Mouse (Mus musculus) CH12.LX (cell line): ENCODE results near the gene Gm10964. TPM values are rescaled to one million over a fixed set of nuclear protein-coding genes. Genes with fewer than 3 reads are reported as not detected.

Source experiments
- DNase-seq: peaks from one replicate; pipeline ENCODE4 v3.0.0-alpha.2; 2013; ENCODE audit errors: extremely low read depth
- H3K27ac ChIP-seq: 2 replicates; pipeline ENCODE4 v1.5.1; 2012; ENCODE audit warnings: low read depth, mild to moderate bottlenecking, control low read depth, moderate library complexity; ENCODE audit not compliant: insufficient read depth
- H3K27me3 ChIP-seq: replicated peaks from 2 replicates; pipeline ENCODE3; 2012; ENCODE audit warnings: inconsistent platforms
- H3K36me3 ChIP-seq, 2 experiments: replicated peaks in 1 of 2; 2 replicates each; pipeline versions ENCODE3 to v1.6.1; 2012; ENCODE audit warnings: inconsistent platforms in 1 of 2, low read length in 1 of 2, mild to moderate bottlenecking in 1 of 2, mixed read lengths in 1 of 2, moderate library complexity in 1 of 2; ENCODE audit not compliant: control insufficient read depth in 1 of 2, insufficient read depth in 1 of 2
- H3K4me1 ChIP-seq, 2 experiments: 2 replicates each; pipeline ENCODE4 v1.6.1; 2012; ENCODE audit warnings: inconsistent platforms in 1 of 2, moderate library complexity in 1 of 2; ENCODE audit not compliant: insufficient read depth in 2 of 2, control insufficient read depth in 1 of 2
- H3K4me2 ChIP-seq: 2 replicates; pipeline ENCODE4 v1.6.1; 2012; ENCODE audit warnings: low read depth, mild to moderate bottlenecking, control low read depth; ENCODE audit not compliant: poor library complexity, insufficient read depth, severe bottlenecking
- H3K4me3 ChIP-seq, 3 experiments: fragments of 150-350 bp in 1 of 3; sonication (generic) in 1 of 3; replicated peaks in 1 of 3; 2 replicates each; pipeline versions ENCODE3 to v1.5.1; 2011 to 2012; ENCODE audit warnings: low read depth in 2 of 3, low read length in 2 of 3, mild to moderate bottlenecking in 2 of 3, moderate library complexity in 2 of 3, control low read depth in 1 of 3, improper control_type of control experiment in 1 of 3, inconsistent platforms in 1 of 3, mixed read lengths in 1 of 3; ENCODE audit not compliant: poor library complexity in 1 of 3
- H3K79me2 ChIP-seq: replicated peaks from 2 replicates; pipeline ENCODE4 v1.6.1; 2012; ENCODE audit warnings: mild to moderate bottlenecking, moderate library complexity; ENCODE audit not compliant: control insufficient read depth, poor library complexity, insufficient read depth, severe bottlenecking; ENCODE audit errors: extremely low read depth
- H3K9ac ChIP-seq: 2 replicates; pipeline ENCODE4 v1.6.1; 2012; ENCODE audit warnings: low read depth, mild to moderate bottlenecking, control low read depth, moderate library complexity; ENCODE audit not compliant: insufficient read depth
- H3K9me3 ChIP-seq: replicated peaks from 2 replicates; pipeline ENCODE3; 2012; ENCODE audit warnings: low read length, inconsistent platforms, mixed read lengths
- GABPA ChIP-seq: IDR thresholded peaks from 2 replicates; pipeline ENCODE4 v1.6.1; 2012; ENCODE audit warnings: low read depth, low read length, improper control_type of control experiment, inconsistent platforms; ENCODE audit not compliant: insufficient replicate concordance
- HCFC1 ChIP-seq: IDR thresholded peaks from 2 replicates; pipeline ENCODE4 v1.6.1; 2012; ENCODE audit warnings: low read depth, mild to moderate bottlenecking, inconsistent platforms, low read length, improper control_type of control experiment
- IRF4 ChIP-seq: IDR thresholded peaks from 2 replicates; pipeline ENCODE4 v1.6.1; 2014; ENCODE audit warnings: low read depth, mild to moderate bottlenecking, inconsistent platforms, low read length, improper control_type of control experiment
- JUN ChIP-seq: IDR thresholded peaks from 2 replicates; pipeline ENCODE4 v1.6.1; 2011; ENCODE audit warnings: low read depth, mild to moderate bottlenecking, low read length, improper control_type of control experiment, moderate library complexity; ENCODE audit not compliant: insufficient read depth
- KAT2A ChIP-seq: IDR thresholded peaks from 2 replicates; pipeline ENCODE4 v1.6.1; 2012; ENCODE audit warnings: low read length, improper control_type of control experiment, inconsistent platforms; ENCODE audit not compliant: insufficient replicate concordance
- MAZ ChIP-seq: IDR thresholded peaks from 2 replicates; pipeline ENCODE4 v1.6.1; 2012; ENCODE audit warnings: low read depth, mild to moderate bottlenecking, inconsistent platforms, low read length, improper control_type of control experiment, moderate library complexity
- MEF2A ChIP-seq: IDR thresholded peaks from 2 replicates; pipeline ENCODE4 v1.6.1; 2014; ENCODE audit warnings: low read depth, mild to moderate bottlenecking, inconsistent platforms, low read length, improper control_type of control experiment, borderline replicate concordance
- MYC ChIP-seq: IDR thresholded peaks from 2 replicates; pipeline ENCODE4 v1.6.1; 2011; ENCODE audit warnings: low read depth, mild to moderate bottlenecking, improper control_type of control experiment, low read length
- POLR2A ChIP-seq: IDR thresholded peaks from 2 replicates; pipeline ENCODE4 v1.6.1; 2011; ENCODE audit warnings: low read depth, mild to moderate bottlenecking, improper control_type of control experiment, low read length
- POLR2AphosphoS2 ChIP-seq: IDR thresholded peaks from 2 replicates; pipeline ENCODE4 v1.6.1; 2011; ENCODE audit warnings: low read depth, low read length, improper control_type of control experiment
- SMC3 ChIP-seq: IDR thresholded peaks from 2 replicates; pipeline ENCODE4 v1.6.1; 2011; ENCODE audit warnings: low read depth, low read length, improper control_type of control experiment
- TBP ChIP-seq: conservative IDR thresholded peaks from 2 replicates; pipeline ENCODE4 v1.6.1; 2011; ENCODE audit warnings: low read depth, low read length, improper control_type of control experiment
- USF2 ChIP-seq: conservative IDR thresholded peaks from 2 replicates; pipeline ENCODE4 v1.6.1; 2011; ENCODE audit warnings: low read depth, low read length, improper control_type of control experiment
- ZNF384 ChIP-seq: IDR thresholded peaks from 2 replicates; pipeline ENCODE4 v1.6.1; 2012; ENCODE audit warnings: low read depth, low read length, improper control_type of control experiment, inconsistent platforms
- dilution Hi-C: fragments of 300-500 bp; cut with MboI; formaldehyde crosslinking; loops from 2 replicates; pipeline ENCODE4 v1.14.3; 2020; ENCODE audit warnings: low sequenced_read_pairs; ENCODE audit not compliant: extremely low pct_unique_long_range_greater_than_20kb, extremely low pct_ligation_motif_present
- in situ Hi-C: fragments of 300-500 bp; cut with MboI; formaldehyde crosslinking; loops from 3 replicates; pipeline ENCODE4 v1.14.3; 2019; ENCODE audit warnings: low sequenced_read_pairs, low pct_ligation_motif_present, low pct_unique_long_range_greater_than_20kb, mixed read lengths
- polyA plus RNA-seq: library from polyadenylated mRNA; unstranded; fragments of >175 nt; gene quantifications from 2 replicates; pipeline ENCODE4 v1.2.1, GENCODE M21; 2012; ENCODE audit warnings: low read depth; ENCODE audit not compliant: insufficient read length
- total RNA-seq, 2 experiments: library from RNA; depleted of rRNA; stranded (reverse); fragments of 300-350 nt in 1 of 2; fragments of >200 nt in 1 of 2; gene quantifications; 2 replicates each; pipeline ENCODE4 v1.2.3; 2012 to 2014

Gm10964 gene
- total and polyA plus RNA-seq, 3 experiments, result not detected

- H3K4me1 ChIP-seq, result peaks cover 2 to 24% of the 10 kb centered on the region in 2 experiments; a peak in 3 of 4 replicates
- no peak overlapping the region for H3K9ac ChIP-seq
- peaks cover 42 to 82% of the 10 kb centered on the region in 2 experiments for H3K36me3 ChIP-seq
- TF ChIP-seq MAZ (no peak), TBP (no peak), JUN (no peak), POLR2AphosphoS2 (no peak), SMC3 (no peak), IRF4 (no peak), ZNF384 (no peak), HCFC1 (no peak), KAT2A (no peak), MEF2A (no peak), GABPA (no peak), MYC (no peak), POLR2A (no peak)
- H3K4me3 ChIP-seq, result no peak overlapping the region
- no peak overlapping the region for H3K4me2 ChIP-seq
- dilution Hi-C loops (no loop called here), in situ Hi-C loops (no loop called here)
- no peak overlapping the region for H3K27ac ChIP-seq
- no peak for DNase-seq
- peaks cover 54% of the 10 kb centered on the region for H3K79me2 ChIP-seq
- H3K27me3 ChIP-seq, result no peaks in the 10 kb centered on the region
- H3K9me3 ChIP-seq, result no peaks in the 10 kb centered on the region
Measured at GRCm38 (mm10) chr3:103766789-103767188, 27.6 kb downstream of the Gm10964 start.

GRCm38 (mm10) chr3:103771531-103772130, 32.5 kb downstream of the Gm10964 start:
- no peak for DNase-seq
- Histone ChIP-seq H3K36me3 (peaks cover 20 to 56% of the 10 kb centered on the region in 2 experiments), H3K4me2 (no peak overlapping the region), H3K79me2 (peaks cover 77% of the 10 kb centered on the region)
- in situ Hi-C loops, result no loop called here
- TF ChIP-seq USF2, result no peak
- TF ChIP-seq, all 38 proteins: peak for 0
- Histone ChIP-seq H3K4me1 (peaks cover 6 to 58% of the 10 kb centered on the region in 2 experiments), H3K9me3 (no peaks in the 10 kb centered on the region), H3K27me3 (no peaks in the 10 kb centered on the region), H3K27ac (no peak overlapping the region), H3K9ac (no peak overlapping the region), H3K4me3 (no peak overlapping the region)
- dilution Hi-C loops, result no loop called here
